19 mouse cellular contexts compared by ENCODE assay signal in the genomic region with DNA sequence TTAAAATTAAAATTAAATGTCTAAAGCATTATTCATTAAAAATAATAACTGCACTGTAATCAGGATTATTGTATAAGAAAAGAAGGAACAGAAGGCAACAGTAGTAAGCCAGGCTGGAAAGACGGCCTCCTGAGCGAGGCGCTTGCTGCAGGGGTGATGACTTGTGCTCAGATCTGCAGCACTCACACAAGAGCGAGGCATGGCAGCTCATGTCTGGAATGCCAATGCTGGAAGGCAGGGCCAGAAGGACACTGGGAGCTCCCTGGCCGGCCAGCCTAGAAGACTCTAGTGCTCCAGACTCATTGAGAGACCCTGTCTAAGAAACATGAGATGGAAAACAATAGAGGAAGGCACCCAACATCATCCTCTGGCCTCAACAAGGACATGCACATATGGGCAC. TPM values are rescaled to one million over a fixed set of nuclear protein-coding genes. Genes with fewer than 3 reads are reported as not detected.
DNase-seq lines count a peak whose midpoint lies in the region; ATAC-seq and TF ChIP-seq lines count a peak whose summit lies in the region.
"Had no signal": no experiment of that assay in that cellular context is flagged by ENCODE, and none has a peak within 500 bp of the region (broad histone marks: within the 10 kb centered on the region; RNA-seq: fewer than 3 reads in every experiment).

No protein-coding gene starts in this region.

- no peak overlapping the region for H3K4me3 ChIP-seq in heart, embryonic 13.5 days
- H3K4me3 ChIP-seq in heart, postnatal 0 days (ENCODE audit: low read depth, low read length) = no peak overlapping the region
- no peak overlapping the region for H3K4me3 ChIP-seq in heart, embryonic 11.5 days (ENCODE audit: low read depth, low read length)
- H3K4me3 ChIP-seq in midbrain, embryonic 15.5 days = no peak overlapping the region
- H3K4me3 ChIP-seq in midbrain, postnatal 0 days (ENCODE audit: low read depth, low read length) = no peak overlapping the region
- H3K4me3 ChIP-seq: embryonic facial prominence, embryonic 13.5 days; forebrain, embryonic 13.5 days; gastrocnemius, adult 2 months; hindbrain, embryonic 10.5 days; intestine, embryonic 15.5 days had no signal

- peaks cover 15% of the 10 kb centered on the region for H3K4me1 ChIP-seq in heart, embryonic 13.5 days
- H3K4me1 ChIP-seq in heart, postnatal 0 days (ENCODE audit: control insufficient read depth, insufficient read depth) = peaks cover 5% of the 10 kb centered on the region; the same call in 1 of the 2 replicates
- no peaks in the 10 kb centered on the region for H3K4me1 ChIP-seq in heart, embryonic 11.5 days (ENCODE audit: control insufficient read depth, insufficient read depth, low read length)
- no peaks in the 10 kb centered on the region for H3K4me1 ChIP-seq in midbrain, embryonic 15.5 days
- H3K4me1 ChIP-seq in midbrain, postnatal 0 days (ENCODE audit: insufficient read depth, low read length) = no peaks in the 10 kb centered on the region
- H3K4me1 ChIP-seq: embryonic facial prominence, embryonic 13.5 days; hindbrain, embryonic 10.5 days; intestine, embryonic 15.5 days had no signal

- 0 out of 2 replicates have a peak overlapping the region, but pooled peaks have one; percentile 6 for H3K27ac ChIP-seq in heart, embryonic 13.5 days (replicated peaks)
- no peak overlapping the region for H3K27ac ChIP-seq in heart, postnatal 0 days (ENCODE audit: low read depth)
- H3K27ac ChIP-seq in heart, embryonic 11.5 days (ENCODE audit: low read depth, low read length) = no peak overlapping the region
- peak overlapping the region; percentile 38; the same call in 1 of the 2 replicates for H3K27ac ChIP-seq in midbrain, embryonic 15.5 days
- H3K27ac ChIP-seq in midbrain, postnatal 0 days (ENCODE audit: low read depth, low read length) = no peak overlapping the region
- H3K27ac ChIP-seq: embryonic facial prominence, embryonic 13.5 days; forebrain, embryonic 13.5 days; gastrocnemius, adult 2 months; hindbrain, embryonic 10.5 days; hindbrain, embryonic 14.5 days; intestine, embryonic 15.5 days had no signal

- H3K4me2 ChIP-seq in heart, embryonic 13.5 days = no peak overlapping the region
- no peak overlapping the region for H3K4me2 ChIP-seq in heart, postnatal 0 days (ENCODE audit: low read depth, low read length)
- no peak overlapping the region for H3K4me2 ChIP-seq in heart, embryonic 11.5 days
- no peak overlapping the region for H3K4me2 ChIP-seq in midbrain, embryonic 15.5 days
- H3K4me2 ChIP-seq in midbrain, postnatal 0 days (ENCODE audit: low read depth, low read length, poor library complexity, severe bottlenecking) = no peak overlapping the region
- H3K4me2 ChIP-seq: embryonic facial prominence, embryonic 13.5 days; forebrain, embryonic 13.5 days; hindbrain, embryonic 14.5 days; intestine, embryonic 15.5 days had no signal

- H3K9me3 ChIP-seq in heart, embryonic 13.5 days = no peaks in the 10 kb centered on the region
- no peaks in the 10 kb centered on the region for H3K9me3 ChIP-seq in heart, postnatal 0 days (replicated peaks; ENCODE audit: control insufficient read depth, low read length)
- H3K9me3 ChIP-seq in heart, embryonic 11.5 days (replicated peaks; ENCODE audit: control insufficient read depth, low read length) = no peaks in the 10 kb centered on the region
- H3K9me3 ChIP-seq in midbrain, embryonic 15.5 days = no peaks in the 10 kb centered on the region
- H3K9me3 ChIP-seq in midbrain, postnatal 0 days (ENCODE audit: low read length) = no peaks in the 10 kb centered on the region
- H3K9me3 ChIP-seq: embryonic facial prominence, embryonic 13.5 days; forebrain, embryonic 13.5 days; hindbrain, embryonic 10.5 days; intestine, embryonic 15.5 days had no signal

- TF ChIP-seq CTCF in heart, postnatal 0 days (IDR thresholded peaks at IDR 0.05; ENCODE audit: low read depth) = no peak
- TF ChIP-seq CTCF in midbrain, postnatal 0 days (IDR thresholded peaks at IDR 0.05) = no peak

- ATAC-seq in heart, embryonic 13.5 days (ENCODE audit: extremely low read depth, insufficient number of reproducible peaks, low FRiP score, low TSS enrichment) = no peak
- peak; percentile 58 for ATAC-seq in heart, postnatal 0 days (ENCODE audit: insufficient read depth, low read depth)
- no peak for ATAC-seq in heart, embryonic 11.5 days (replicated peaks; ENCODE audit: insufficient number of reproducible peaks, low FRiP score, low TSS enrichment)
- ATAC-seq in midbrain, embryonic 15.5 days (replicated peaks) = no peak
- no peak for ATAC-seq in midbrain, postnatal 0 days (ENCODE audit: low FRiP score)
- ATAC-seq: forebrain, embryonic 13.5 days; intestine, embryonic 15.5 days had no signal

- DNase-seq in heart, postnatal 4 days = no peak
- peak; percentile 17 for DNase-seq in heart, postnatal 0 days (ENCODE audit: low spot score)
- no peak for DNase-seq in midbrain, postnatal 0 days (ENCODE audit: low spot score)
- DNase-seq: adrenal gland, adult 2 months; adrenal gland, postnatal 25 days; cerebellum, adult 18-20 months; cerebellum, adult 9-11 months; cerebellum, postnatal 36 days; gastrocnemius, adult 2 months; gastrocnemius, postnatal 25 days; kidney, adult 18-20 months had no signal

- H3K27me3 ChIP-seq in heart, embryonic 13.5 days (replicated peaks) = no peaks in the 10 kb centered on the region
- H3K27me3 ChIP-seq in heart, postnatal 0 days (ENCODE audit: control insufficient read depth, insufficient read depth, low read length) = no peaks in the 10 kb centered on the region
- H3K27me3 ChIP-seq in heart, embryonic 11.5 days (ENCODE audit: control insufficient read depth, insufficient read depth, low read length) = no peaks in the 10 kb centered on the region
- no peaks in the 10 kb centered on the region for H3K27me3 ChIP-seq in midbrain, embryonic 15.5 days (replicated peaks)
- no peaks in the 10 kb centered on the region for H3K27me3 ChIP-seq in midbrain, postnatal 0 days (ENCODE audit: insufficient read depth, low read length)
- H3K27me3 ChIP-seq: embryonic facial prominence, embryonic 13.5 days; forebrain, embryonic 13.5 days; intestine, embryonic 15.5 days had no signal

- WGBS in heart, embryonic 13.5 days = 59% methylated on average over 5 of the region's 5 CpGs
- 32% methylated on average over 5 of the region's 5 CpGs for WGBS in heart, postnatal 0 days
- WGBS in heart, embryonic 11.5 days (ENCODE audit: insufficient replicate concordance) = 55% methylated on average over 5 of the region's 5 CpGs
- WGBS in midbrain, embryonic 15.5 days = 57% methylated on average over 5 of the region's 5 CpGs
- WGBS in midbrain, postnatal 0 days = 62% methylated on average over 5 of the region's 5 CpGs

- peaks cover 89% of the 10 kb centered on the region for H3K36me3 ChIP-seq in heart, embryonic 13.5 days
- H3K36me3 ChIP-seq in heart, postnatal 0 days (replicated peaks; ENCODE audit: control insufficient read depth, insufficient read depth, low read length) = peaks cover 76% of the 10 kb centered on the region
- peaks cover 30% of the 10 kb centered on the region for H3K36me3 ChIP-seq in heart, embryonic 11.5 days (ENCODE audit: control insufficient read depth, insufficient read depth, low read length)
- H3K36me3 ChIP-seq in midbrain, embryonic 15.5 days (replicated peaks) = peaks cover 14% of the 10 kb centered on the region; the same call in 1 of the 2 replicates
- peaks cover 40% of the 10 kb centered on the region for H3K36me3 ChIP-seq in midbrain, postnatal 0 days (ENCODE audit: insufficient read depth, low read length)

- TF ChIP-seq EP300 in heart, postnatal 0 days (IDR thresholded peaks at IDR 0.05; ENCODE audit: low read depth) = no peak

- no peak overlapping the region for H3K9ac ChIP-seq in heart, embryonic 13.5 days
- H3K9ac ChIP-seq in heart, postnatal 0 days (replicated peaks; ENCODE audit: low read depth, low read length) = no peak overlapping the region
- no peak overlapping the region for H3K9ac ChIP-seq in heart, embryonic 11.5 days (ENCODE audit: low read depth, low read length)
- H3K9ac ChIP-seq in midbrain, embryonic 15.5 days = no peak overlapping the region
- H3K9ac ChIP-seq in midbrain, postnatal 0 days (replicated peaks; ENCODE audit: low read length, poor library complexity, severe bottlenecking) = no peak overlapping the region
- H3K9ac ChIP-seq: embryonic facial prominence, embryonic 13.5 days; forebrain, embryonic 13.5 days; hindbrain, embryonic 14.5 days; intestine, embryonic 15.5 days had no signal

RNA-seq across cellular contexts. Expression of a gene that starts 15.3 kb away (rescaled TPM):
- 63.5 and 64.4 TPM in 2 replicates for polyA plus RNA-seq in heart, embryonic 13.5 days (2015; fragmentation: Nextera tagmentation; extraction: Ambion mirVana)
- 10 to 100 TPM; 43.1 to 45.6 TPM for total RNA-seq in heart, postnatal 4 days (2021)
- total RNA-seq in heart, postnatal 0 days (2014; rRNA removed; ENCODE audit: low replicate concordance) = 23.6 and 41.8 TPM in 2 replicates
- 50.6 and 56.2 TPM in 2 replicates for polyA plus RNA-seq in heart, postnatal 0 days (2015; fragmentation: Nextera tagmentation; extraction: Ambion mirVana)
- polyA plus RNA-seq in heart, embryonic 11.5 days (2014; fragmentation: Nextera tagmentation; extraction: Ambion mirVana) = 49.4 and 50.4 TPM in 2 replicates
- polyA plus RNA-seq in midbrain, embryonic 15.5 days (2015; fragmentation: Nextera tagmentation; extraction: Ambion mirVana) = 93.0 and 94.3 TPM in 2 replicates
- total RNA-seq in midbrain, postnatal 0 days (2014; rRNA removed) = 29.5 and 46.4 TPM in 2 replicates
- 50.9 and 51.1 TPM in 2 replicates for polyA plus RNA-seq in midbrain, postnatal 0 days (2015; fragmentation: Nextera tagmentation; extraction: Ambion mirVana)

RNA-seq across cellular contexts. Expression of a gene that starts 15.3 kb away (rescaled TPM):
- polyA plus RNA-seq in heart, embryonic 13.5 days (2015; fragmentation: Nextera tagmentation; extraction: Ambion mirVana) = 27.2 and 31.3 TPM in 2 replicates
- 10 to 100 TPM; 26.8 to 27.6 TPM for total RNA-seq in heart, postnatal 4 days (2021)
- 16.3 and 19.4 TPM in 2 replicates for total RNA-seq in heart, postnatal 0 days (2014; rRNA removed; ENCODE audit: low replicate concordance)
- polyA plus RNA-seq in heart, postnatal 0 days (2015; fragmentation: Nextera tagmentation; extraction: Ambion mirVana) = 19.5 and 23.1 TPM in 2 replicates
- 32.7 and 37.9 TPM in 2 replicates for polyA plus RNA-seq in heart, embryonic 11.5 days (2014; fragmentation: Nextera tagmentation; extraction: Ambion mirVana)
- polyA plus RNA-seq in midbrain, embryonic 15.5 days (2015; fragmentation: Nextera tagmentation; extraction: Ambion mirVana) = 57.5 and 64.8 TPM in 2 replicates
- 47.8 and 51.0 TPM in 2 replicates for total RNA-seq in midbrain, postnatal 0 days (2014; rRNA removed)
- 52.4 and 53.1 TPM in 2 replicates for polyA plus RNA-seq in midbrain, postnatal 0 days (2015; fragmentation: Nextera tagmentation; extraction: Ambion mirVana)

Comparison
In these comparisons a context has a peak if more than half of its experiments do, and no peak if none do; other contexts are left out.
1. H3K27ac ChIP-seq: peak in heart, embryonic 13.5 days (single experiment) and midbrain, embryonic 15.5 days (single experiment); none in heart, postnatal 0 days (single experiment), heart, embryonic 11.5 days (single experiment) and midbrain, postnatal 0 days (single experiment).